Mouse (Mus musculus): ENCODE measurements around the gene Prrg2. TPM values are rescaled to one million over a fixed set of nuclear protein-coding genes. Genes with fewer than 3 reads are reported as not detected.
"Not testable (repeated sequence)": the region's sequence is repeated elsewhere in the genome, so short reads cannot be mapped to it uniquely, and the experiment has no call there.

Gene Prrg2
- polyA plus RNA-seq (2015; fragmentation: Nextera tagmentation; extraction: Ambion mirVana) = 33.7 and 36.2 TPM in 2 replicates

DNA sequence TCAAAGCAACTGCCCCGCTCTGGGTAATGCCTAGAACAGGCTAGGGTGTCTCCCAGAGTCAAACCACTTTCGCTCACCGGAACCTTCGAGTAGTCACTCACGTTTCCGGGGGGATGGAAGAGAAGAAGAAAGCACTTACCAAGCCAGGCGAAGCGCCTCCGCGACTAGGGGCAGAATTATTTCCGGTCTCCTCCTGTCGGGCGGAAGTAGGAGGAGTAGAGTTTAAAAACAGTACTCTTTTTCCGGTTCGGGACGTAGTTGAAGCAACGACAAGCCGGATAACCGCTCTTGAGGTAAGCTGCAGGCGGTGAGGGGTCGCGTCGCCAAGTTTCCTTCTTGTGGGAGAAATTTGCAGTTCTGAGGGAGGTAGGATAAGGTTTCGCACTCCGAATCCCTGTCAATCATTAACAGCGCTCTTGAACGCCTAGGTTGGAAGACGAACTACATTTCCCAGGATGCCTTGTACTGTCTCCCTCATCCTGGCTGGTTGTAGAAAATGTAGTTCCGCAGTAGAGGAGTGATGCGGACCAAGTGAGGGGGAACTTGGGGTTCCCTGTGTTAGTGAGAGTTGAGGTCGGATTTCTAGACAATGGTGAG, at the start of gene Prrg2, which contains the start of gene Nosip:
TSS of gene Prrg2 (minus strand) at position 439 of the 597 bp plus-strand sequence.
TSS of gene Nosip (plus strand) at position 191 of the 597 bp plus-strand sequence.
- no peaks in the 10 kb centered on the region for H3K9me3 ChIP-seq (replicated peaks)
- WGBS = under 1% methylated on average over 31 of the region's 31 CpGs

GRCm38 (mm10) chr7:45111940-45112339, 49.5 kb upstream of the Prrg2 start:
- WGBS = 60% methylated on average over 2 of the region's 2 CpGs
- Histone ChIP-seq H3K4me3 (replicated peaks) (no peak overlapping the region), H3K9ac (no peak overlapping the region), H3K9me3 (replicated peaks) (no peaks in the 10 kb centered on the region), H3K36me3 (no peaks in the 10 kb centered on the region), H3K4me2 (no peak overlapping the region), H3K27ac (no peak overlapping the region), H3K4me1 (peaks cover under 1% of the 10 kb centered on the region; the same call in 1 of the 2 replicates), H3K27me3 (no peaks in the 10 kb centered on the region)
- no peak for ATAC-seq (replicated peaks; ENCODE audit: low FRiP score)

More for the DNA sequence above, at the start of gene Prrg2, which contains the start of gene Nosip:
- peak; percentile 86 for ATAC-seq (replicated peaks; ENCODE audit: low FRiP score)
- H3K4me1 ChIP-seq = peaks cover 34% of the 10 kb centered on the region
- H3K9ac ChIP-seq = peak within 1 kb of the TSS; percentile 64
- peak within 1 kb of the TSS; percentile 99 for H3K27ac ChIP-seq
- H3K4me3 ChIP-seq (replicated peaks) = peak within 1 kb of the TSS; percentile 90
- peaks cover 10% of the 10 kb centered on the region; the same call in 1 of the 2 replicates for H3K36me3 ChIP-seq
- H3K4me2 ChIP-seq = peak within 1 kb of the TSS; percentile 75
- no peaks in the 10 kb centered on the region for H3K27me3 ChIP-seq

GRCm38 (mm10) chr7:45110089-45110488, 47.6 kb upstream of the Prrg2 start:
- H3K9me3 ChIP-seq (replicated peaks); H3K4me1 ChIP-seq; H3K36me3 ChIP-seq; H3K9ac ChIP-seq; H3K4me2 ChIP-seq; H3K27ac ChIP-seq; H3K27me3 ChIP-seq; H3K4me3 ChIP-seq (replicated peaks); ATAC-seq (replicated peaks; ENCODE audit: low FRiP score): not testable (repeated sequence)
- WGBS = 92% methylated on average over 4 of the region's 4 CpGs

- H3K27me3 ChIP-seq = no peaks in the 10 kb centered on the region
- no peak overlapping the region for H3K4me3 ChIP-seq (replicated peaks)
- H3K9me3 ChIP-seq (replicated peaks) = no peaks in the 10 kb centered on the region
- no peak for ATAC-seq (replicated peaks; ENCODE audit: low FRiP score)
- H3K36me3 ChIP-seq = no peaks in the 10 kb centered on the region
- H3K9ac ChIP-seq = no peak overlapping the region
- H3K4me1 ChIP-seq = peaks cover 32% of the 10 kb centered on the region
- WGBS = 71% methylated on average over 5 of the region's 5 CpGs
- no peak overlapping the region for H3K27ac ChIP-seq
- H3K4me2 ChIP-seq = no peak overlapping the region
Observed at GRCm38 (mm10) chr7:45107052-45107645, 44.7 kb upstream of the Prrg2 start.

DNA sequence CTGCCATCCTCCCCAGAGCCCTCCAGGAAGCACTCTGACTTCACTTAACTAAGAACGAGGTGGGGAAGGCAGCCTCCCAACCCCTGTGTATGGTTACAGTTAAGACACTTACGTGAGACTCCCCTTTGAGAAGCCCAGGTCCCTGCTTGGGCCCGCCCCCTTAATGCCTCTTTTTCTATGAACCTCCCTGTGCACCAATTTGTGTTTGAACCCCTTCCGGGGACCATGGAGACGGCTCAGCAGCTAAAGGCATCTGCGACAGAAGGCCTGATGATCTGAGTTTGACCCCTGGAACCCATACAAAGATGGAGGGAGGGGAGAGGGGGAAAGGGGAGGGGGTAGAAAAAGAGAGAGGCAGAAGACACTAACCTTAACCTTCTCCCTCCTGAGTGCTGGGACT, 44.0 kb upstream of the Prrg2 start:
- H3K4me2 ChIP-seq = no peak overlapping the region
- H3K9ac ChIP-seq = no peak overlapping the region
- no peaks in the 10 kb centered on the region for H3K27me3 ChIP-seq
- H3K4me3 ChIP-seq (replicated peaks) = no peak overlapping the region
- H3K36me3 ChIP-seq = no peaks in the 10 kb centered on the region
- no peak overlapping the region for H3K27ac ChIP-seq
- H3K4me1 ChIP-seq = peaks cover 38% of the 10 kb centered on the region
- WGBS = 60% methylated on average over 6 of the region's 6 CpGs
- no peak for ATAC-seq (replicated peaks; ENCODE audit: low FRiP score)
- H3K9me3 ChIP-seq (replicated peaks) = no peaks in the 10 kb centered on the region

DNA sequence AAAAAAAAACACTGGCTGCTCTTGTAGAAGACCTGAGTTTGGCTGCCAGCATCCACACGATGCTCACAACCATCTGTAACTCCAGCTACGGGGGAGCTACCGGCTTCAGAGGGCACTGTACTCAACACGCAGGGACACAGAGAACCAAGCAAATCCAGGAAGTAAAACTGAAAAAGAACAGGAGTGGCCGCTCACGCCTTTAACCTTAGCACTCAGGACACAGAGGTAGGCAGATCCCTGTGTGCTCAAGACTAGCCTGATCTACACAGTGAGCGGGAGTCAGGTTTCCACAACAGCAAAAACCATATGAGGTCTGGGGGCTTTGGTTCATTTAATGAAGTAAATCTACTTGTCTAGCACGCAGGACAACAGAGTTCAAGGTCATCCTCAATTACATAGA, 43.0 kb upstream of the Prrg2 start:
- Histone ChIP-seq H3K27me3 (no peaks in the 10 kb centered on the region), H3K4me1 (peaks cover 38% of the 10 kb centered on the region), H3K9me3 (replicated peaks) (no peaks in the 10 kb centered on the region), H3K4me3 (replicated peaks) (no peak overlapping the region), H3K9ac (no peak overlapping the region), H3K27ac (no peak overlapping the region; the same call in 1 of the 2 replicates), H3K4me2 (no peak overlapping the region), H3K36me3 (no peaks in the 10 kb centered on the region)
- WGBS = 61% methylated on average over 8 of the region's 8 CpGs
- no peak for ATAC-seq (replicated peaks; ENCODE audit: low FRiP score)

- Histone ChIP-seq H3K9me3 (replicated peaks) (no peaks in the 10 kb centered on the region), H3K27ac (no peak overlapping the region), H3K9ac (no peak overlapping the region), H3K4me1 (peaks cover 38% of the 10 kb centered on the region), H3K27me3 (no peaks in the 10 kb centered on the region), H3K36me3 (no peaks in the 10 kb centered on the region), H3K4me2 (no peak overlapping the region), H3K4me3 (replicated peaks) (no peak overlapping the region)
- 77% methylated on average over 5 of the region's 5 CpGs for WGBS
- no peak for ATAC-seq (replicated peaks; ENCODE audit: low FRiP score)
Observed at GRCm38 (mm10) chr7:45104941-45105340, 42.5 kb upstream of the Prrg2 start.

GRCm38 (mm10) chr7:45103652-45104180, 41.2 kb upstream of the Prrg2 start, which contains the start of gene Fcgrt:
Fcgrt (minus strand) TSS chr7:45103851.
- Histone ChIP-seq H3K4me1 (peaks cover 38% of the 10 kb centered on the region), H3K27me3 (no peaks in the 10 kb centered on the region), H3K27ac (peak within 1 kb of the TSS; percentile 95), H3K9me3 (replicated peaks) (no peaks in the 10 kb centered on the region), H3K4me3 (replicated peaks) (peak within 1 kb of the TSS; percentile 43), H3K36me3 (peaks cover 4% of the 10 kb centered on the region; the same call in 1 of the 2 replicates), H3K9ac (peak within 1 kb of the TSS; percentile 45), H3K4me2 (peak within 1 kb of the TSS; percentile 60)
- WGBS = 9% methylated on average over 7 of the region's 7 CpGs
- ATAC-seq (replicated peaks; ENCODE audit: low FRiP score) = peak; percentile 96

DNA sequence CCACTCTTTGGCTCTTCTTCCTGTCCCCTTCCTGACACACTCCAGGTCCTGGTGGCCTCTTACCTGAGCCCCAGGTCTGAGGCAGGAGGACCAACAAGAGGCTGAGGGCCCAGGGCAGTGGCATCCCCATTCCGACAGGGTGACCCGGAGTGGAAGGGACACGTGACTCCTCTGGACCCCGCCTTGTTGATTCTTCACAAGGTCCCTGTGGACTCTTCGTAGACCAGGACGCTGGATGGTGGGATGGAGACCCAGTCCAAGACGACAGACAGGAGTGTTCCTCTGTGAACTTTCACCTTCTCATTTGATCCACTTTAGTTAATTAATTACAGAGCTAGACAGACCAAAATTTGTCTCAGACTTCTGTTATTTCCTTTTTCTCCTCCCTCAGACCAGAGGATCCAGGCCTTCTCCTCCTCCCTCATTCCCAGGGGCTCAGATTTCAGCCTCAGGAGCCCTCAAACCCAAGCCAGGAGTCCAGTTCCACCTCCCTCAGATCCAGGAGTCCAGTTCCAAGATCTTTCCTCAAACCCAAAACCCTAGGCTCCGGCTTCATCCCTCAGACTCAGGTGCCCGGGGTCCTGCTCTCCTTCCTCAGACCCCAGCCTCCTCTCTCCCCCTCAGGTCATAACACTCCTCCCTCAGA, 40.6 kb upstream of the Prrg2 start:
- H3K4me2 ChIP-seq = peak overlapping the region; percentile 60
- H3K4me1 ChIP-seq = peaks cover 38% of the 10 kb centered on the region
- no peaks in the 10 kb centered on the region for H3K9me3 ChIP-seq (replicated peaks)
- H3K27ac ChIP-seq = peak overlapping the region; percentile 95
- H3K36me3 ChIP-seq = peaks cover 8% of the 10 kb centered on the region; the same call in 1 of the 2 replicates
- WGBS = 23% methylated on average over 9 of the region's 9 CpGs
- ATAC-seq (replicated peaks; ENCODE audit: low FRiP score) = peak; percentile 57
- no peaks in the 10 kb centered on the region for H3K27me3 ChIP-seq
- peak overlapping the region; percentile 43 for H3K4me3 ChIP-seq (replicated peaks)
- peak overlapping the region; percentile 45 for H3K9ac ChIP-seq

- Histone ChIP-seq H3K9me3 (replicated peaks) (no peaks in the 10 kb centered on the region), H3K4me1 (peaks cover 41% of the 10 kb centered on the region), H3K4me2 (peak overlapping the region; percentile 60), H3K27ac (peak overlapping the region; percentile 95), H3K36me3 (peaks cover 8% of the 10 kb centered on the region; the same call in 1 of the 2 replicates), H3K27me3 (no peaks in the 10 kb centered on the region), H3K9ac (no peak overlapping the region), H3K4me3 (replicated peaks) (peak overlapping the region; percentile 43)
- 65% methylated on average over 11 of the region's 11 CpGs for WGBS
- ATAC-seq (replicated peaks; ENCODE audit: low FRiP score) = no peak
Observed at GRCm38 (mm10) chr7:45102441-45102840, 40.0 kb upstream of the Prrg2 start.

GRCm38 (mm10) chr7:45100046-45100445, 37.6 kb upstream of the Prrg2 start:
- H3K27me3 ChIP-seq = no peaks in the 10 kb centered on the region
- WGBS = 67% methylated on average over 6 of the region's 6 CpGs
- ATAC-seq (replicated peaks; ENCODE audit: low FRiP score) = no peak

More at GRCm38 (mm10) chr7:45100046-45100445, 37.6 kb upstream of the Prrg2 start:
- H3K9ac ChIP-seq = no peak overlapping the region
- H3K4me3 ChIP-seq (replicated peaks) = no peak overlapping the region
- no peak overlapping the region for H3K4me2 ChIP-seq
- no peaks in the 10 kb centered on the region for H3K9me3 ChIP-seq (replicated peaks)
- no peak overlapping the region for H3K27ac ChIP-seq
- H3K4me1 ChIP-seq = peaks cover 41% of the 10 kb centered on the region
- peaks cover 13% of the 10 kb centered on the region for H3K36me3 ChIP-seq
